Mouse (Mus musculus) ES-E14 (cell line): ENCODE measurements at regions not wholly inside any gene's neighbourhood (a gene's known extent, or its start where the extent isn't known, plus 50 kb on each side); places are given as distances from the start of the nearest gene placed in this dataset.

ENCODE experiments used
- DNase-seq: peaks from one replicate; pipeline ENCODE4 v3.0.0-alpha.2; 2013; ENCODE audit warnings: low read depth, low spot score
- H3K27ac ChIP-seq: 2 replicates; pipeline ENCODE4 v1.5.1; 2012; ENCODE audit warnings: low read depth, mild to moderate bottlenecking, low read length, moderate library complexity, mixed read lengths; ENCODE audit not compliant: poor library complexity, insufficient read depth, severe bottlenecking
- H3K36me3 ChIP-seq: 2 replicates; pipeline ENCODE4 v1.6.1; 2012; ENCODE audit warnings: mild to moderate bottlenecking, low read length, moderate library complexity, mixed read lengths; ENCODE audit not compliant: control insufficient read depth, poor library complexity, insufficient read depth, severe bottlenecking
- H3K4me1 ChIP-seq, 2 experiments: fragments of 150-350 bp in 1 of 2; sonication (generic) in 1 of 2; 2 replicates each; pipeline ENCODE4 v1.6.1; 2012; ENCODE audit warnings: low read length in 2 of 2, mild to moderate bottlenecking in 1 of 2, mixed read lengths in 1 of 2; ENCODE audit not compliant: control insufficient read depth in 2 of 2, insufficient read depth in 2 of 2, poor library complexity in 1 of 2
- H3K4me3 ChIP-seq, 2 experiments: fragments of 150-350 bp in 1 of 2; sonication (generic) in 1 of 2; 2 replicates each; pipeline ENCODE4 v1.5.1; 2012; ENCODE audit warnings: low read length in 2 of 2, low read depth in 1 of 2, mild to moderate bottlenecking in 1 of 2, mixed read lengths in 1 of 2; ENCODE audit not compliant: insufficient read depth in 1 of 2, poor library complexity in 1 of 2, severe bottlenecking in 1 of 2
- H3K9ac ChIP-seq: 2 replicates; pipeline ENCODE4 v1.6.1; 2012; ENCODE audit warnings: low read depth, mild to moderate bottlenecking, low read length, mixed read lengths; ENCODE audit not compliant: poor library complexity, insufficient read depth, severe bottlenecking
- H3K9me3 ChIP-seq: fragments of 150-350 bp; sonication (generic); 2 replicates; pipeline ENCODE4 v1.6.1; 2012; ENCODE audit warnings: low read depth, mild to moderate bottlenecking, low read length; ENCODE audit not compliant: control insufficient read depth, insufficient read depth
- CHD2 ChIP-seq: IDR thresholded peaks from 2 replicates; pipeline ENCODE4 v1.6.1; 2014; ENCODE audit warnings: mild to moderate bottlenecking, low read depth, low read length, inconsistent platforms
- HCFC1 ChIP-seq: IDR thresholded peaks from 2 replicates; pipeline ENCODE4 v1.6.1; 2012; ENCODE audit warnings: low read length, inconsistent platforms, borderline replicate concordance; ENCODE audit not compliant: insufficient read depth
- MAFK ChIP-seq: IDR thresholded peaks from 2 replicates; pipeline ENCODE4 v1.6.1; 2014; ENCODE audit warnings: mild to moderate bottlenecking, low read depth, low read length, inconsistent platforms; ENCODE audit not compliant: insufficient read depth
- ZC3H11A ChIP-seq: IDR thresholded peaks from 2 replicates; pipeline ENCODE4 v1.6.1; 2012; ENCODE audit warnings: low read depth, mild to moderate bottlenecking, inconsistent platforms, low read length, borderline replicate concordance
- ZNF384 ChIP-seq: IDR thresholded peaks from 2 replicates; pipeline ENCODE4 v1.6.1; 2012; ENCODE audit warnings: low read depth, low read length, inconsistent platforms
- in situ Hi-C, 2 experiments: fragments of 600-800 bp; cut with MboI; formaldehyde crosslinking; loops; one replicate each; pipeline ENCODE4 v1.15.1; 2025; ENCODE audit warnings: low sequenced_read_pairs in 2 of 2, inconsistent platforms in 1 of 2; ENCODE audit not compliant: unreplicated experiment in 2 of 2

- in situ Hi-C loops: no loop called here
- H3K36me3 ChIP-seq: no peaks in the 10 kb centered on the region
- no peak overlapping the region for H3K9ac ChIP-seq
- no peaks in the 10 kb centered on the region for H3K9me3 ChIP-seq
- DNase-seq: no peak
- no peak overlapping the region for H3K4me3 ChIP-seq
- H3K27ac ChIP-seq: no peak overlapping the region
- H3K4me1 ChIP-seq: peaks cover 5 to 12% of the 10 kb centered on the region in 2 experiments
- no peak for TF ChIP-seq MAFK
- no peak for TF ChIP-seq CHD2
- no peak for TF ChIP-seq ZC3H11A
- no peak for TF ChIP-seq HCFC1
- no peak for TF ChIP-seq ZNF384
These were observed 508.0 kb upstream of the Cited2 start for GRCm38 (mm10) chr10:17215029-17215428.

GRCm38 (mm10) chr10:17221495-17221894, 501.5 kb upstream of the Cited2 start:
- Histone ChIP-seq H3K36me3 (no peaks in the 10 kb centered on the region), H3K4me3 (no peak overlapping the region), H3K27ac (no peak overlapping the region), H3K4me1 (no peaks in the 10 kb centered on the region), H3K9me3 (no peaks in the 10 kb centered on the region), H3K9ac (no peak overlapping the region)
- DNase-seq: no peak
- in situ Hi-C loops: no loop called here
- TF ChIP-seq ZC3H11A (no peak), MAFK (no peak), ZNF384 (no peak)

DNA sequence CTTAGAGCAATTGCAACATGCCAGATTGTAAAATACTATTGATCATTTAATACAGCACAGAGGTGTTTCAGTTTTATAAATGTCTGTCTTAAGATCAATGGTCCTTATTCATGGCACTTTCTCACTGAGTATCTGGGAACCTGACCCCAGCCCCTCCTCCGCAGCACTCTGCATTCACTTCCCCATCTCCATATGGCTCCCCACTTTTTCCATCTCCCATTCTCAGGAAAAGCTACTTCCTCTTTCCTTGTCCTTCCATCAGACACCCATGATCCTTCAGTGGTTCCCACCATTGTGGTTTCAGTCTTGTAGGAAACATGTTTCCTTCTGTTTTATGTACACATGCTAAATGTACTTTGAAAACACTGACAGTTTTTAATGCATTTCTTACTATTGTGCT, 497.3 kb upstream of the Cited2 start:
- in situ Hi-C loops: no loop called here
- H3K9ac ChIP-seq: no peak overlapping the region
- no peaks in the 10 kb centered on the region for H3K9me3 ChIP-seq
- H3K4me3 ChIP-seq: no peak overlapping the region
- no peak for DNase-seq
- TF ChIP-seq ZC3H11A (no peak), MAFK (no peak), ZNF384 (no peak), CHD2 (no peak)
- H3K27ac ChIP-seq: no peak overlapping the region
- peaks cover 3 to 5% of the 10 kb centered on the region in 2 experiments; a peak in 3 of 4 replicates for H3K4me1 ChIP-seq
- H3K36me3 ChIP-seq: no peaks in the 10 kb centered on the region

- in situ Hi-C loops: no loop called here
- TF ChIP-seq ZNF384: peak; percentile 93
- TF ChIP-seq CHD2: peak; percentile 52; the same call in 1 of the 2 replicates
- no peak for TF ChIP-seq MAFK
- TF ChIP-seq HCFC1: no peak
- Histone ChIP-seq H3K4me1 (peaks cover 3 to 8% of the 10 kb centered on the region in 2 experiments; a peak in 3 of 4 replicates), H3K9ac (no peak overlapping the region), H3K4me3 (no peak overlapping the region), H3K27ac (peak overlapping the region; percentile 80; the same call in 1 of the 2 replicates), H3K9me3 (no peaks in the 10 kb centered on the region), H3K36me3 (no peaks in the 10 kb centered on the region)
- DNase-seq: peak; percentile 54
These were observed 492.8 kb upstream of the Cited2 start for GRCm38 (mm10) chr10:17230040-17230818.
